Mouse (Mus musculus) left cerebral cortex, postnatal 10 days (tissue): ENCODE measurements around the gene Ccdc177. TPM values are rescaled to one million over a fixed set of nuclear protein-coding genes. Genes with fewer than 3 reads are reported as not detected.

Experiments used
- DNase-seq, 2 experiments: peaks; one replicate each; pipeline ENCODE4 v3.0.0; 2021 to 2022; ENCODE audit warnings: low spot score in 2 of 2, mixed read lengths in 1 of 2; ENCODE audit errors: extremely low spot score in 1 of 2
- intact Hi-C: fragments of 180-260 bp; cut with DNase I; formaldehyde crosslinking; loops from one replicate; pipeline ENCODE4 v1.15.1; 2025
- total RNA-seq, 2 experiments: library from RNA; stranded (reverse); gene quantifications; 2 replicates each; pipeline ENCODE4 v1.2.3; 2021

Gene Ccdc177
- total RNA-seq, 2 experiments from 2014 or later = 18.6 to 18.8 TPM

- intact Hi-C loops = no loop called here
- DNase-seq = no peak
Observed at GRCm38 (mm10) chr12:80787604-80788003, 27.1 kb upstream of the Ccdc177 start.

GRCm38 (mm10) chr12:80786591-80786990 is 26.1 kb upstream of the Ccdc177 start:
- intact Hi-C loops = no loop called here
- no peak for DNase-seq

- intact Hi-C loops = no loop called here
- DNase-seq = no peak
Observed at GRCm38 (mm10) chr12:80785597-80785996, 25.1 kb upstream of the Ccdc177 start.

- intact Hi-C loops = no loop called here
- DNase-seq = no peak
Observed at GRCm38 (mm10) chr12:80785005-80785404, 24.5 kb upstream of the Ccdc177 start.

GRCm38 (mm10) chr12:80783889-80784288 is 23.4 kb upstream of the Ccdc177 start:
- intact Hi-C loops = no loop called here
- no peak for DNase-seq

GRCm38 (mm10) chr12:80782892-80783291 is 22.4 kb upstream of the Ccdc177 start:
- intact Hi-C loops = no loop called here
- DNase-seq = no peak

- DNase-seq = no peak
- intact Hi-C loops = no loop called here
Observed at GRCm38 (mm10) chr12:80782190-80782589, 21.7 kb upstream of the Ccdc177 start.

- intact Hi-C loops = no loop called here
- no peak for DNase-seq
Observed at GRCm38 (mm10) chr12:80779760-80780159, 19.3 kb upstream of the Ccdc177 start.

- no peak for DNase-seq
- intact Hi-C loops = no loop called here
Observed at GRCm38 (mm10) chr12:80778188-80778936, 17.9 kb upstream of the Ccdc177 start.

- intact Hi-C loops = no loop called here
- DNase-seq = no peak
Observed at GRCm38 (mm10) chr12:80776046-80776634, 15.7 kb upstream of the Ccdc177 start.

GRCm38 (mm10) chr12:80774786-80775185 is 14.3 kb upstream of the Ccdc177 start:
- intact Hi-C loops = no loop called here
- DNase-seq = no peak

GRCm38 (mm10) chr12:80769697-80770096 is 9.2 kb upstream of the Ccdc177 start:
- DNase-seq = peak; percentile 54 to 76
- intact Hi-C loops = loop anchor here (2.0 kb wide), 1 partner anchor 125 kb away; no protein-coding TSS in a partner anchor

GRCm38 (mm10) chr12:80764116-80764515 is 3.6 kb upstream of the Ccdc177 start:
- DNase-seq = no peak
- intact Hi-C loops = no loop called here

GRCm38 (mm10) chr12:80762982-80763381 is 2.5 kb upstream of the Ccdc177 start:
- intact Hi-C loops = no loop called here

GRCm38 (mm10) chr12:80759713-80760395 is 633 bp downstream of the Ccdc177 start:
- intact Hi-C loops = loop anchor here (1.0 kb wide), 1 partner anchor 30 kb away; no protein-coding TSS in a partner anchor
- peak; percentile 32 to 59 for DNase-seq

More at GRCm38 (mm10) chr12:80762982-80763381, 2.5 kb upstream of the Ccdc177 start:
- no peak for DNase-seq

- intact Hi-C loops = no loop called here
- no peak for DNase-seq
Observed at GRCm38 (mm10) chr12:80759387-80759712, 1.1 kb downstream of the Ccdc177 start.

GRCm38 (mm10) chr12:80758559-80759386 is 1.7 kb downstream of the Ccdc177 start:
- DNase-seq = peak in 1 of 2 experiments; percentile 48
- intact Hi-C loops = no loop called here

- DNase-seq = peak in 1 of 2 experiments; percentile 73
Observed at GRCm38 (mm10) chr12:80757751-80758558, 2.5 kb downstream of the Ccdc177 start.

More at GRCm38 (mm10) chr12:80757751-80758558, 2.5 kb downstream of the Ccdc177 start:
- intact Hi-C loops = no loop called here
